Comparison of ENCODE assay signal across 1 mouse cellular context in the genomic region with DNA sequence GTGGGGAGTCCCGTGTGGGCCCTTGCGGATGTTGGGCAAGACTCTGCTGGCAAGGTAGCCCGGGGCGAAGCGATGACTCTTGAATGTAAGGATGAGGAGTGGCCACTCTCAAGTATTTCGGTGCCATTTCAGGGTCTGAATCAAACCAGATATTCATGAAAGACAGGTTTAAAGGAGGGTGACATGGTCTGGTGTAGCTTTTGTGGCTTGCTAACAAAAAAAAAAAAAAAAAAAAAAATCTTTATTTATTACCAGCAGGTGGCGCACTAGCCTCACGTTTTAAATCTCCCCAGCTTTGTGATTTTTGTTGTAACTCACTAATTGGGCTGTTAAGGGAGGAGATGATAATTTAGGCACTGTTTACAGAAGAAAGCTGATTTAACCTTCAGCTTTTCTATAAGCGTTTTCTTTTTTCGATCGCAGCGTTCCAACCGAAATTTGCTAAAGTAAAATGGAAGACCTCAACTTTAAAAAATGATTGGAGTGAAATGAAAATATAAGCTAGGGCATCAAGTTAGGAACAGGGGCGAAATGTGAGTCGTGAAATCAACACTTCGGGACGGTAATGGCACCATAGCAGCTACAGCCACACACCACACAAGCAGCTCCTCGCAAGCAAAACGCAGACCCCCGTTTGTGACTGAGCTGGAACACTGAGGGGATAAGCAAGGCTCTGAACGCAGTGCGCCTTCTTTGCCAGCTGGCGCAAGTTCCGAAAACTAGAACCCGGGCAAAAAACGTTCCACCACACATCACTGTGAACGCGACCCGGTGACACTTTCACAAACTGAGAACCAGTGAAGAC.
A peak's percentile ranks its signal among the peaks of the same experiment; 100 is the strongest.
TF ChIP-seq lines count a peak whose summit lies in the region.

No protein-coding gene starts in this region.

TF ChIP-seq in MEL, 35 proteins besides CTCF, POLR2A, EP300 and RAD21:
- peak; percentile 70 for TF ChIP-seq SMC3 (IDR thresholded peaks at IDR 0.05; ENCODE audit: low read depth, low read length)
- no peak for TF ChIP-seq NELFE (IDR thresholded peaks at IDR 0.05; ENCODE audit: low read depth, low read length)
- TF ChIP-seq MEF2A (IDR thresholded peaks at IDR 0.05; ENCODE audit: extremely low read depth, insufficient replicate concordance, low read depth, low read length, poor library complexity, severe bottlenecking): no peak
- TF ChIP-seq ZNF384 (IDR thresholded peaks at IDR 0.05; ENCODE audit: low read depth, low read length): peak; percentile 98
- peak; percentile 59 for TF ChIP-seq ZC3H11A (IDR thresholded peaks at IDR 0.05; ENCODE audit: low read depth, low read length)
TF ChIP-seq in MEL: peak in this region for 3.
